Mouse (Mus musculus) cerebellum, adult 2 months (tissue): ENCODE measurements around the gene Traf4.

Source experiments
- CTCF ChIP-seq: fragments of 200-500 bp; IDR thresholded peaks from 2 replicates; pipeline ENCODE4 v1.5.1; 2011; ENCODE audit warnings: low read depth, mild to moderate bottlenecking, control low read depth, low read length, moderate library complexity, borderline replicate concordance; ENCODE audit not compliant: insufficient read depth
- POLR2A ChIP-seq: fragments of 200-500 bp; IDR thresholded peaks from 2 replicates; pipeline ENCODE4 v1.6.1; 2011; ENCODE audit warnings: low read length, control low read depth, borderline replicate concordance; ENCODE audit not compliant: insufficient read depth

DNA sequence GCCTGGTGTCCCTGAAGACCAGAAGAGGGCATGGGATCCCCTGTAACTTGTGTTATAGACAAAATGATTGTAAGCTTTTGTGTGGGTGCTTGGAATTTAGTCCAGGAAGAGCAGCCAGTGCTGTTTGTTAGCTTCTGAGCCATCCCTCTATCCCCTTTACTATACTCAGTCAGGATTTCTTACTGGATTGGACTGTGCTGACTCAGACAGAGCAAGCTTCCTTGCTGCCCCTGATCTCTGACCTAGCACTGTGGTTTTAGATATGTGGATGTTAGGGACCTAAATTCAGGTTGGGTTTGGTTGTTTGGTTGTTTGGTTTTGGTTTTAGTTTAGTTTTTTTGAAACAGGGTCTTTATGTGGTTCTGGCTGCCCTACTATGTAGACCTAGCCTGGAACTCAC, 46.9 kb downstream of the Traf4 start:
- TF ChIP-seq POLR2A: no peak
- no peak for TF ChIP-seq CTCF
